Mouse (Mus musculus) C2C12 (cell line): Measurements from ENCODE around the gene Cfap61.

Source experiments
- CTCF ChIP-seq: IDR thresholded peaks from one replicate; pipeline ENCODE4 v1.5.1; 2011; ENCODE audit not compliant: control insufficient read depth, insufficient read depth, insufficient read length
- FOSL1 ChIP-seq: IDR thresholded peaks from one replicate; pipeline ENCODE4 v1.8.0; 2011; ENCODE audit warnings: mild to moderate bottlenecking, low read length; ENCODE audit not compliant: poor library complexity, insufficient read depth, severe bottlenecking
- MAX ChIP-seq: IDR thresholded peaks from one replicate; pipeline ENCODE4 v1.6.1; 2011; ENCODE audit warnings: mild to moderate bottlenecking, control low read depth
- MYOG ChIP-seq: IDR thresholded peaks from one replicate; pipeline ENCODE4 v1.6.1; 2011; ENCODE audit not compliant: control insufficient read depth, insufficient read length; ENCODE audit errors: extremely low read depth

DNA sequence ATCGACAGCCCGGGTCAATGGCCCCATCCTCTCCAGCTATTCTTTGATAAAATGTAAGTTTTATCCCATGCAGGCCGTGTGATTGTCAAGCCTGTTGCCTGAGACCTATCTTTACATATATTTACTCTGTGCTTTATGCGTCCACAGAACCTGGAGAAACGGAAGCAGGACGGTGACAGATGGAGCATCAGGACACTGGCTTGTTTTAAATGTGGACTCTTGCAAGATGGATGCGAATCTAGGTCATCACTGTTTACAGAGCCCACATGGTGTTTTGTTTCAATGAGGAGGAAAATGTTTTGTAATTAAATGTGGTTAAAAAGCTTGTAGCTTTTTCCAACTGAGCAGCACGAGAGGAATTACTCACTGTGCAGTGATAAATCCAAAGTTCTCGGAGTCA, 36.5 kb upstream of the Cfap61 start:
- no peak for TF ChIP-seq MYOG
- TF ChIP-seq CTCF, result no peak
- TF ChIP-seq MAX, result no peak
- TF ChIP-seq FOSL1, result no peak
